ENCODE assay signal across 27 mouse cellular contexts in genomic region chr2:14861613-14862012, GRCm38 (mm10).
"Had no signal": no experiment of that assay in that cellular context is flagged by ENCODE, and none has a peak within 500 bp of the region (broad histone marks: within the 10 kb centered on the region; RNA-seq: fewer than 3 reads in every experiment).

No protein-coding gene starts in this region.

- ATAC-seq: hindbrain, embryonic 16.5 days; inflammation-experienced regulatory T-cells, adult 6 months; intestine, embryonic 15.5 days; intestine, postnatal 0 days had no signal

- H3K36me3 ChIP-seq: heart, embryonic 13.5 days; heart, embryonic 15.5 days; hindbrain, embryonic 10.5 days; hindbrain, embryonic 12.5 days; intestine, embryonic 15.5 days; limb, embryonic 10.5 days; limb, embryonic 12.5 days; liver, embryonic 13.5 days had no signal

- H3K27ac ChIP-seq: gastrocnemius, adult 2 months; heart, adult 2 months; heart, embryonic 13.5 days; heart, embryonic 15.5 days; hindbrain, embryonic 10.5 days; hindbrain, embryonic 12.5 days; hindbrain, embryonic 14.5 days; intestine, embryonic 15.5 days; layer of hippocampus, adult 2 months; left cerebral cortex, adult 2 months; limb, embryonic 10.5 days; limb, embryonic 12.5 days; liver, embryonic 13.5 days had no signal

- H3K4me2 ChIP-seq: heart, embryonic 11.5 days; heart, embryonic 13.5 days; heart, embryonic 15.5 days; hindbrain, embryonic 12.5 days; hindbrain, embryonic 14.5 days; intestine, embryonic 15.5 days; limb, embryonic 12.5 days; liver, embryonic 11.5 days; liver, embryonic 13.5 days had no signal

- H3K4me1 ChIP-seq: hindbrain, embryonic 12.5 days; intestine, embryonic 15.5 days; limb, embryonic 12.5 days; liver, embryonic 13.5 days had no signal

- H3K27me3 ChIP-seq: heart, embryonic 13.5 days; heart, embryonic 15.5 days; hindbrain, embryonic 12.5 days; intestine, embryonic 15.5 days; limb, embryonic 12.5 days; liver, embryonic 13.5 days had no signal

- DNase-seq: gastrocnemius, adult 2 months; gastrocnemius, postnatal 10 days; gastrocnemius, postnatal 25 days; heart, adult 2 months; heart, postnatal 14 days; heart, postnatal 4 days; kidney, adult 18-20 months; kidney, adult 8-10 months; kidney, postnatal 10 days; kidney, postnatal 25 days; liver; liver, embryonic 13.5 days had no signal

- H3K4me3 ChIP-seq: gastrocnemius, adult 2 months; heart, adult 2 months; heart, embryonic 13.5 days; heart, embryonic 15.5 days; hindbrain, embryonic 10.5 days; hindbrain, embryonic 12.5 days; intestine, embryonic 15.5 days; layer of hippocampus, adult 2 months; left cerebral cortex, adult 2 months; limb, embryonic 10.5 days; limb, embryonic 12.5 days; liver, embryonic 13.5 days had no signal

- H3K9ac ChIP-seq: heart, embryonic 13.5 days; heart, embryonic 15.5 days; hindbrain, embryonic 12.5 days; hindbrain, embryonic 14.5 days; intestine, embryonic 15.5 days; limb, embryonic 12.5 days; liver, embryonic 13.5 days had no signal

- H3K9me3 ChIP-seq: heart, embryonic 13.5 days; heart, embryonic 15.5 days; hindbrain, embryonic 10.5 days; hindbrain, embryonic 12.5 days; intestine, embryonic 15.5 days; limb, embryonic 10.5 days; limb, embryonic 12.5 days; liver, embryonic 13.5 days had no signal
